Mouse (Mus musculus) induced T-regulatory cell, adult 2 months (primary cell): ENCODE results near the gene Aldh3b3.
"Not testable (repeated sequence)": the region's sequence is repeated elsewhere in the genome, so short reads cannot be mapped to it uniquely, and the experiment has no call there.

Experiments
- DNase-seq: peaks from one replicate; pipeline ENCODE4 v3.0.0-alpha.2; 2012; ENCODE audit warnings: low read depth

Aldh3b3 gene

GRCm38 (mm10) chr19:3974608-3975007, 16.2 kb downstream of the Aldh3b3 start:
- DNase-seq: not testable (repeated sequence)

GRCm38 (mm10) chr19:3975866-3976265, 17.4 kb downstream of the Aldh3b3 start:
- peak; percentile 80 for DNase-seq

DNA sequence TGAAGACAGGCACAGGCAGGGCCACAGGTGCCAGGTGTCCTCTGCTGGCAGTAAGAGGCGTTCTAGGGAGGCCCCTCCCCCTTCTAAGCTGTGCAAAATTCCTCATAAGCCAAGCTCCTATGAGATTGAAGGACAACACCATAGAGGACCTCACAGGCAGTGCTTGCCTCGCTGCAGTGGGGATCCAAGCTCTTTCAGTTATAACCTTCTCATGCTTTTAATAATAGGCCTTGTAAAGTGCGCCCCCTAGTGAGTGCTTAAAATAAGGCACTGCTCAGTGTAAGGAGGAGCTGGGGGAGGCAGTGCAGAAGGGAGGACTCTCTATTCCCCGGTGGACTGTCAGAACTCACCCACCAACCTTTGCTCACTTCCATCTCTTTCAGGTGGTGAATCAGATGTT, 21.9 kb downstream of the Aldh3b3 start:
- DNase-seq: peak; percentile 92

- no peak for DNase-seq
Measured at GRCm38 (mm10) chr19:3980917-3981316, 22.5 kb downstream of the Aldh3b3 start.

DNA sequence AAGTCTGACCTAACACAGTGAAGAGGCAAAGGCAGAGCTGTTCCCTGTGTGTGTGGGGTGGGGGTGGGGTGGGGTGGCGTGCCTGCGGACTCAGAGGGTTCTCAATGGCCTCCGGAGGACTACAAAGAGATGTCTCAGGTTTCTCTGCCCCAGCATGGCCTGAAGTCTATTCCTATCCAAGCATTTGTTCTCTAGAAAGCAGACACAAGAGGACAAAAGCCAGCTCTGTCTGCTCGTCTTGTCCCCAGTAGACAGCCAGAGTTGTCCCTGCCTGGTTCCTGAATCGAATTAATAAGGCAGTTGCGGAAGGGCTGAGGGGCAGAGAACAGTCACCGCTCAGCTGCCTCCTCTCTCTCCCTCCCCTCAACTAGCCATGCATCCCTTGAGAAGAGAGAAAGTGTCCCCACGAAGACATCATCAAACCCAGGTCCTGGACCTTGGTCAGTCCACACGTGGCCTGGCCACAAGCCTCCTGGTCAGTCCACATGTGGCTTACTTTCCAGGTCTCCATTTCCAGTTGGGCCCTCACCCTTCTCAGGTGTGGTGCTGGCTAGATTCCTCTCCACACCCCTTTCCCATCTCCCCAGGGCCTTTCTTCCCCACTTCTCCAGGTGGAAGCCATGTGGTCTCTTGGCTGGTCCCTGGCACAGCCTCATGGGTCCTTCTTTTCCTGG, 25.2 kb downstream of the Aldh3b3 start:
- DNase-seq: no peak

- no peak for DNase-seq
Measured at GRCm38 (mm10) chr19:3985261-3985681, 26.8 kb downstream of the Aldh3b3 start.

- peak; percentile 33 for DNase-seq
Measured at GRCm38 (mm10) chr19:3986334-3986733, 27.9 kb downstream of the Aldh3b3 start, which contains the start of gene Acy3. Gene Acy3, plus strand, starts transcription at chr19:3986570.

GRCm38 (mm10) chr19:3988066-3988465, 29.6 kb downstream of the Aldh3b3 start:
- DNase-seq: no peak

- DNase-seq: peak; percentile 50
Measured at GRCm38 (mm10) chr19:3988750-3989149, 30.3 kb downstream of the Aldh3b3 start.

- no peak for DNase-seq
Measured at GRCm38 (mm10) chr19:3990804-3991203, 32.4 kb downstream of the Aldh3b3 start.

DNA sequence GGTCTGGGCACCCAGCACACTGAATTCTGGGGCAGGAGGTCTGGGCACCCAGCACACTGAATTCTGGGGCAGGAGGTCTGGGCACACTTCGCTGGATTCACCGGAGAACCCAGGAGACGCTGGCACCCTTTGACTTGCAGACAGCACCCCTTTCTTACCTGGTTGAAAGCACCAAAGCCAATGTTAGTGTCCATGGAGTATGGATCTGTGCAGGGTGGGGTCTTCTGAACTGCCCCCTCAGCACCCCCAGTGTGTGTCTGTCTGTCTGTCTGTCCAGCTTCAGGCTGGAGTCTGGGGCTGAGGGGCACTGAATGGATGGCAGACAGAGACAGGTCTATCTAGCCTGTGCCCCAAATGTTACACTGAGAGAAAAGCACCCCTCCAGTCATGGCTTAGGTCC, 33.1 kb downstream of the Aldh3b3 start:
- no peak for DNase-seq

DNA sequence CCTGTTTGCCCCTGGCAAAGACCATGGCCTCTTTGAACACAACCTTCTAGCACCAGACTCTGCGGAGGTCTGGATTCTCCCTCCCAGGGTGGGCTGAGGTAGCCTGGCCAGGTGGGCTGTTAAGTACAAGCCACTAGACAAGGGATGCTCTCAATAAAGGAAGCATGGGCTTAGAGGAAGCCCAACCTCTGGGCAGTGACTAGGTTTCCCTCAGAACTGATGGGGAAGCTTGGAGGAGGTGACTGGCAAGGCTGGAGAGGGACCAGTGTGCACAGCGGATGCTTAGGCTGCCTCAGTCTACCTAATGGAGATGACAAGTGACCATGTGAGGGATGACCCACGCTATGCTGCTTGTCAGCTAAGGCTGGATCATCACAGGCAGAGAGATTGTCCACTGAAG, 33.5 kb downstream of the Aldh3b3 start:
- no peak for DNase-seq

- DNase-seq: no peak
Measured at GRCm38 (mm10) chr19:3992416-3992815, 34.0 kb downstream of the Aldh3b3 start, which contains the start of gene Tbx10. Gene Tbx10, plus strand, starts transcription at chr19:3992752.

DNA sequence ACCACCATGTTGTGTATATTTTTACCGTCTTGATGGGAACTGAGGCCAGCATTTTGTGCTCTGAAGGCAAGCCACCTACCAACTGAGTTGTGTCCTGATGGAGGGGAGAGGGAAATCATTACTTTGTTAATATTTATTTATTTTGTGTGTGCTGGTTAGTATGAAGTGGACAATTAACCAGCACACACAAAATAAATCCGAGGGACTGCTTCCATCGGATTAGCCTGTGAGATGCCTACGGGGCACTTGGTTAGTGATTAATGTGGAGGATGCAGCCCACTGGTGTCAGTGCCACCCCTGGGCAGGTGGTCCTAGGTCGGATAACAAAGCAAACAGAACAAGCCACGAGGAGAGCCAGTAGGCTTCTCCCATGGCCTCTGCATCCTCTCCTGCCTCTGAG, 36.5 kb downstream of the Aldh3b3 start:
- DNase-seq: no peak

DNA sequence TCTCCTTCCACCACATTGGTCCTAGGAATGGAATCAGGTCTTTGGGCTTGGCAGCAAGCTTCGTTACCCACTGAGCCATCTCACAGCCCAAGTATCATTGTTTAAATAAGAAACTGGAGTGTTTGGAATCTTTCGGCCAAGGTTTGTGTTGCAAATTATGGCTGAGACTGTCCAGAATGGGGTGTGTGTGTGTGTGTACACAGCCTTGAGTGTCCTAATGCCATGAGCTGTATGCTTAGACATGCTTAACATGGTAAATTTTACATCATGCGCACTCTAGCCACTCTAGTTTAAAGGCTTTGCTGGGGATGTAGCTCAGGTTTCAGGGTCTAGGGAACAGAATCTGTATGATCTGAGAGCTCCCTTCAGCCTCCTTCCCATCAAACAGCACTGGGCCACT, 37.1 kb downstream of the Aldh3b3 start:
- DNase-seq: no peak

DNA sequence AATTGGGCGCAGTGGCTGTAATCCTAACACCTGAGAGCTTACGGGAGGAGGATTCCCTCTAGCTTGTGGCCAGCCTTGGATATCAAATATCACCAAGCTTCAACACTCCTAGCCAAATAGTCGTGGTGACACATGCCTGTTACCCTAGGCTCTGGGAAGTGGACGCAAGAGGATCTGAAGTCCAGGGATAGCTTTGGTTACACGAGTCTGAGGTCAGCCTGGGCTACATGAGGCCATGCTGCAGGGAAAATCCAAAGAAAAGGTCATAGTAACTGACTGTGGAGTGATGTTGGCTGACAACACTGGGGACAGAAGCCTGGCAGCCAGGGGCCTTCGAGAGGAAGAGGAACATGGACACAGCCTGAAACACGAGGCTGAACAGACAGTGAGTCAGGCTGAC, 37.7 kb downstream of the Aldh3b3 start:
- no peak for DNase-seq

- no peak for DNase-seq
Measured at GRCm38 (mm10) chr19:3996747-3997146, 38.3 kb downstream of the Aldh3b3 start.

- no peak for DNase-seq
Measured at GRCm38 (mm10) chr19:3997231-3997630, 38.8 kb downstream of the Aldh3b3 start.

GRCm38 (mm10) chr19:3998335-3998734, 39.9 kb downstream of the Aldh3b3 start:
- no peak for DNase-seq

GRCm38 (mm10) chr19:3999121-3999730, 40.8 kb downstream of the Aldh3b3 start:
- no peak for DNase-seq

- peak; percentile 99 for DNase-seq
Measured at GRCm38 (mm10) chr19:4000119-4000900, 41.9 kb downstream of the Aldh3b3 start, which contains the start of the genes Nudt8 and Gm49405. Gene Nudt8, plus strand, starts transcription at chr19:4000580. Gene Gm49405, plus strand, starts transcription at chr19:4000626.

GRCm38 (mm10) chr19:4000949-4001525, 42.6 kb downstream of the Aldh3b3 start:
- no peak for DNase-seq
